Mouse (Mus musculus): ENCODE measurements around the gene Scml4. TPM values are rescaled to one million over a fixed set of nuclear protein-coding genes. Genes with fewer than 3 reads are reported as not detected.

Scml4 gene
- total RNA-seq, 4 experiments from 2014 or later = 4.6 to 7.4 (median 6.7) TPM

GRCm38 (mm10) chr10:42862102-42862740 lies 2.1 kb downstream of the Scml4 start:
- peak; percentile 70 for DNase-seq

- no peak for DNase-seq
These were observed 2.6 kb downstream of the Scml4 start for GRCm38 (mm10) chr10:42862806-42863205.

GRCm38 (mm10) chr10:42863621-42864391 lies 3.6 kb downstream of the Scml4 start:
- DNase-seq = no peak

GRCm38 (mm10) chr10:42864696-42865095 lies 4.5 kb downstream of the Scml4 start:
- no peak for DNase-seq

GRCm38 (mm10) chr10:42868416-42868815 lies 8.2 kb downstream of the Scml4 start:
- no peak for DNase-seq

- no peak for DNase-seq
These were observed 9.3 kb downstream of the Scml4 start for GRCm38 (mm10) chr10:42869467-42869866.

GRCm38 (mm10) chr10:42872269-42873010 lies 12.3 kb downstream of the Scml4 start:
- no peak for DNase-seq

- DNase-seq = no peak
These were observed 13.0 kb downstream of the Scml4 start for GRCm38 (mm10) chr10:42873077-42873595.

- no peak for DNase-seq
These were observed 16.0 kb downstream of the Scml4 start for GRCm38 (mm10) chr10:42876172-42876571.

GRCm38 (mm10) chr10:42879269-42879681 lies 19.1 kb downstream of the Scml4 start:
- DNase-seq = no peak

GRCm38 (mm10) chr10:42879682-42880081 lies 19.5 kb downstream of the Scml4 start:
- DNase-seq = no peak

GRCm38 (mm10) chr10:42887040-42887439 lies 26.9 kb downstream of the Scml4 start:
- DNase-seq = no peak

- DNase-seq = no peak
These were observed 28.1 kb downstream of the Scml4 start for GRCm38 (mm10) chr10:42888241-42888640.

GRCm38 (mm10) chr10:42890365-42890764 lies 30.2 kb downstream of the Scml4 start:
- DNase-seq = no peak

- no peak for DNase-seq
These were observed 32.1 kb downstream of the Scml4 start for GRCm38 (mm10) chr10:42892250-42892649.

GRCm38 (mm10) chr10:42892987-42893386 lies 32.8 kb downstream of the Scml4 start:
- DNase-seq = no peak

- DNase-seq = no peak
These were observed 33.7 kb downstream of the Scml4 start for GRCm38 (mm10) chr10:42893857-42894256.

- DNase-seq = no peak
These were observed 34.1 kb downstream of the Scml4 start for GRCm38 (mm10) chr10:42894263-42894662.

GRCm38 (mm10) chr10:42894696-42895095 lies 34.5 kb downstream of the Scml4 start:
- peak; percentile 75 for DNase-seq

GRCm38 (mm10) chr10:42896621-42897020 lies 36.5 kb downstream of the Scml4 start:
- no peak for DNase-seq

- DNase-seq = no peak
These were observed 37.0 kb downstream of the Scml4 start for GRCm38 (mm10) chr10:42897166-42897565.

- no peak for DNase-seq
These were observed 37.5 kb downstream of the Scml4 start for GRCm38 (mm10) chr10:42897632-42898031.

- no peak for DNase-seq
These were observed 41.2 kb downstream of the Scml4 start for GRCm38 (mm10) chr10:42901361-42901760.

Measured in adrenal gland, adult 8-10 months (tissue).